Mouse (Mus musculus): ENCODE data around the gene Ubac2. TPM values are rescaled to one million over a fixed set of nuclear protein-coding genes. Genes with fewer than 3 reads are reported as not detected.
"Not testable (repeated sequence)": the region's sequence is repeated elsewhere in the genome, so short reads cannot be mapped to it uniquely, and the experiment has no call there.

Ubac2 gene
- polyA plus RNA-seq, 1 experiment from 2014 or later = 22.6 TPM

DNA sequence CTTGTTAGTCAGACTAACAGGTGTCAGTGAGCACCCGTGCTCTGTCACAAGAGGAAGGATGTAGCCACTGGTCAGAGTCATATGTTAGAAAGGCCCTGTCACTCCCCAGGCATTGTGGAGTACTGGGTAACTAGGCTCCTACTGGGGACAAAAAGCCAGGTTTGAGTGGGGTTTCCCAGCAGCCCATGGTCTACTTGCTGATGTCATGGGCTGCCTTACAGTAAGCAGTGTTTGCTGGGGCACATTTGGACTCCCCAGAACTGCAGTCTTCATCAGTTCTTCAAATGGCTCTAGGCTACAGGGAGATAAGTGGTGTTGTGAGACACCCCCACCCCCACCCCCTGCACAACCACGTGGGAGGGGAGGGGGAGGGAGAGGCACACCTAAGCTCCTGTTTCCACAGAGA is 179.5 kb downstream of the Ubac2 start:
- Histone ChIP-seq H3K4me2 (no peak overlapping the region), H3K27me3 (no peaks in the 10 kb centered on the region), H3K9me3 (replicated peaks) (no peaks in the 10 kb centered on the region), H3K4me3 (replicated peaks) (no peak overlapping the region), H3K36me3 (no peaks in the 10 kb centered on the region), H3K27ac (no peak overlapping the region), H3K4me1 (replicated peaks) (peaks cover 15% of the 10 kb centered on the region; the same call in 1 of the 2 replicates), H3K9ac (no peak overlapping the region)
- ATAC-seq (ENCODE audit: low read depth) (0 out of 2 replicates have a peak, but pooled peaks have one; percentile 24), DNase-seq (no peak)
- 16% methylated on average over 2 of the region's 2 CpGs for WGBS (ENCODE audit: insufficient replicate concordance)

DNA sequence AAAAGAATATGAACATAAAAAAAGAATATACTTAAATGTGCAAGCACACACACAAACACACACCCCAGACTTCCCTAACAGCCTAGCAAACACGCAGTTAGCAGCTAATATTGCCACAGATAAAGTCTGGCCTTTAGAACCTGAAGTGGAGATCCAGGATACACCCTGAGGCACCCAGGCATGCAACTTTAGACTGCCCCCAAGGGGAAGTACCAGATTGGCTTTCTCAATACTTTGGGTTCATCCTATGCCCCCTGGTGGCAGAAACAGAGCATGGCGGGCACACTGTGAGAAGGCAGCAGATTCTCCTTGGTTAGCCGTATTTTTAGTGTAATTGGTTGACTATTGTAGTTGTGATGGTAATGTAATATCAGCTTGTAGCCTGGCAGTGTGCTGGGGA is 182.2 kb downstream of the Ubac2 start:
- H3K36me3 ChIP-seq = no peaks in the 10 kb centered on the region
- peak; percentile 53 for ATAC-seq (ENCODE audit: low read depth)
- 5% methylated on average over 3 of the region's 3 CpGs for WGBS (ENCODE audit: insufficient replicate concordance)
- DNase-seq = peak; percentile 60
- H3K9me3 ChIP-seq (replicated peaks) = no peaks in the 10 kb centered on the region
- no peak overlapping the region for H3K9ac ChIP-seq
- peaks cover 15% of the 10 kb centered on the region; the same call in 1 of the 2 replicates for H3K4me1 ChIP-seq (replicated peaks)
- no peaks in the 10 kb centered on the region for H3K27me3 ChIP-seq
- H3K4me2 ChIP-seq = no peak overlapping the region
- H3K4me3 ChIP-seq (replicated peaks) = no peak overlapping the region
- no peak overlapping the region for H3K27ac ChIP-seq

DNA sequence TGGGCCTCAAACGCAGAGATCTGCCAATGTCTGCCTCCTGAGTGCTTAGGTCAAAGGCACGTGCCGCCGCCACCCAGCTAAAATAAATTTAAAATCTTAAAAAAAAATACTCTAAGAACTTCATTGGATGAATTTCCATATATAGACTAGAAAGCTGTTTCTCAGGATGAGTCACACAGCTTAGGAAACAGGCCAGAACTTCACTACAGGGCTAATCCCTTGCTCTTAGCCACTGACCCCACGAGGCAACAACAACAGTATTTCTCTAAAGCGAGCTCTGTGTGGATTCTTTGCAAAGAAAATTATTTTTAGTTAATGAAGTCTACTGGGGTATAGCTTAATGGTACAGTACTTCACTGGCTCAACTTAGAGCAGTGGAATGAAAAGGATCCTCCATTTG is 183.0 kb downstream of the Ubac2 start:
- 81% methylated on average over 6 of the region's 6 CpGs for WGBS (ENCODE audit: insufficient replicate concordance)
- H3K4me2 ChIP-seq = no peak overlapping the region
- ATAC-seq (ENCODE audit: low read depth) (no peak), DNase-seq (no peak)
- peaks cover 18% of the 10 kb centered on the region; the same call in 1 of the 2 replicates for H3K4me1 ChIP-seq (replicated peaks)
- no peak overlapping the region for H3K9ac ChIP-seq
- no peaks in the 10 kb centered on the region for H3K36me3 ChIP-seq
- no peak overlapping the region for H3K27ac ChIP-seq
- no peaks in the 10 kb centered on the region for H3K27me3 ChIP-seq
- no peak overlapping the region for H3K4me3 ChIP-seq (replicated peaks)
- H3K9me3 ChIP-seq (replicated peaks) = no peaks in the 10 kb centered on the region

DNA sequence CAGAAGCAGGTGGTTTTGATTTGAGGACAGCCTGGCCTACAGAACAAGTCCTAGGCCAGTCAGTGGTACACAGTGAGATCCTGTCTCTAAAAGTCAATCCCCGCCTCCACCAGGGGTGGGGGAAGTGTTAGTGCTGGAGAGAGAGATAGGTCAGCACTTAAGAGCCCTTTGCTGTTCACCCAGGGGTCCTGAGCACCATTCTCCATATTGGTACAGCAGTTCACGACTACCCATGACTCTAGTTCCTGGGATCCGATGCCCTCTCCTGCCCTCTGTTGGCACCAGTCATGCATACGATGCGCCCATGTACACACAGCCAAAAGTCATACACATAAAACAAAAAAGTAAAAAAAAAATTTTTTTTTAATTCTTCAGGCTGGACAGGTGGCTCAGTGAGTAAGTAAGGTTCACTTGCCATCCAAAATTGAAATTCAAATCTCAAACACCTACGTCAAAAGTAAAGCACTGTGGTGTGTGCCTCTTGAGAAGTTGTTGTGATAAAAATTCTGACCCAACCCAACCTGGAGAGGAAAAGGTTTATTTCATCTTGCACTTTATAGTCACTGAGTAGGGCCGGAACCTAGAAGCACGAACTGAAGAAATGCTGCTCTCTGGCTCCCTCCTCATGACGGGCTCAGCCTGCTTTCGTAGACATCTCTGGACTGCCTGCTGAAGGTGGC is 184.1 kb downstream of the Ubac2 start:
- Histone ChIP-seq H3K4me3 (replicated peaks) (no peak overlapping the region), H3K4me2 (no peak overlapping the region), H3K36me3 (no peaks in the 10 kb centered on the region), H3K4me1 (replicated peaks) (peaks cover 12% of the 10 kb centered on the region), H3K27me3 (no peaks in the 10 kb centered on the region), H3K9ac (no peak overlapping the region), H3K27ac (no peak overlapping the region), H3K9me3 (replicated peaks) (no peaks in the 10 kb centered on the region)
- DNase-seq = no peak
- no peak for ATAC-seq (ENCODE audit: low read depth)
- WGBS (ENCODE audit: insufficient replicate concordance) = 67% methylated on average over 10 of the region's 10 CpGs

DNA sequence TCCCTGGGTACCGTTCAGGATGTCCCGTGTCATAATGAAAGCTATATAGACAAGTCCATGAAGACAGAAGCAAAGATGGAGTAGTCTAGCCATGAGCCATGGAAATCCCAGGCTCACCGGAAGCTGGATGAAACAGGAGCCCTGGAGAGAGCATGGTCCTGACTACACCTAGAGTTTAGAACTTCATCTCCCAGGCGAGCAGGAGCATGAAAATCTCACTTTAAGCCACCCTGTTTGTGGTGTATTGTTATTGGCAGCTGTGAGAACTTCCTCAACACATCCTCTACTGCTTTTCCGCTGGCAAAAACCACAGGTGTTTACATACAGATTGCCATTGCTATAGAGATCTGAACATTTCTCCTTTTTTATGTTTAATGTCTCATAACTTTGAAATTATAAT is 185.2 kb downstream of the Ubac2 start:
- H3K27me3 ChIP-seq = no peaks in the 10 kb centered on the region
- H3K27ac ChIP-seq = no peak overlapping the region
- H3K36me3 ChIP-seq = no peaks in the 10 kb centered on the region
- no peak overlapping the region for H3K4me2 ChIP-seq
- peaks cover 12% of the 10 kb centered on the region for H3K4me1 ChIP-seq (replicated peaks)
- no peak for DNase-seq
- WGBS (ENCODE audit: insufficient replicate concordance) = 45% methylated on average over 5 of the region's 5 CpGs
- no peak for ATAC-seq (ENCODE audit: low read depth)
- H3K9me3 ChIP-seq (replicated peaks) = no peaks in the 10 kb centered on the region
- H3K4me3 ChIP-seq (replicated peaks) = no peak overlapping the region
- H3K9ac ChIP-seq = no peak overlapping the region

DNA sequence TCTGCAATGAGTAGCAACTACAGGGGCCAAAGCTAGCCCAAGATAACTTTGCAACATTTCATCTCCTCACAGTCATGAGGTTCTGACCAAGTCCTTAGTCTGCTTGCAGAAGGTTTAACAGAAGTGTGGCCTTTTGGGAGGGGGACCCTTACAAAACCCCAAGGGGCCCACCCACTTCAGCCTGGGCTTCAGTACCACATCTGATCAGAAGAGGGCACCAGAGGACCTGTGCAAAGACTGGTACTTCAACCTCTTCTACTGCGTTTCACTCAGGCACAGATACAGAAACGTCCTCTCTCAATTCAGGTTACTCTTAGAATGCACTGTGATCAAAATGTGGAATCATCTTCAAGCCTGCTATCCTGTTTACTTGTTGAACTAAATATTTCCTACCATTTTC is 186.1 kb downstream of the Ubac2 start:
- Histone ChIP-seq H3K9ac (no peak overlapping the region), H3K4me3 (replicated peaks) (no peak overlapping the region), H3K27ac (no peak overlapping the region), H3K36me3 (no peaks in the 10 kb centered on the region), H3K4me1 (replicated peaks) (peaks cover 16% of the 10 kb centered on the region), H3K9me3 (replicated peaks) (no peaks in the 10 kb centered on the region), H3K4me2 (no peak overlapping the region), H3K27me3 (no peaks in the 10 kb centered on the region)
- 8% methylated on average over 2 of the region's 2 CpGs for WGBS (ENCODE audit: insufficient replicate concordance)
- DNase-seq = peak; percentile 17
- ATAC-seq (ENCODE audit: low read depth) = no peak

DNA sequence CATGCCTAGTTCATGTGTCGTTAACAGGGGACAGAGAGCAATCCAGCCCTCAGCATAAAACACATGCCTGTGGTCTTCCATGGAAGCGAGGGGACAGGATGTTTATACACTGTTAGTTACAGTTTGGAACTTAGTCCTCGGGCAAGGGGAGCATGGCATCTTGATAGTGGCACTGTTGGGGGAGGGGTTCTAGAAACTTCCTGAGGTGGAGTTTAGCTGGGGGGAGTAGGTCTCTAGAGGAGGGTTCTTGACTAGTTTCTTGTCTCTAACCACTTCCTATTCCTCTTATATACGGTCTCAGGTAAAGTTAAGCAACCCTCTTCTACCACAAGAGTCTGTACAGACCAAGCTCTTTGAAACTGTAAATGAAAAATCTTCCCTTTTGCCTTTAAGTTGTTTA is 187.8 kb downstream of the Ubac2 start:
- no peaks in the 10 kb centered on the region for H3K27me3 ChIP-seq
- no peak overlapping the region for H3K4me2 ChIP-seq
- H3K27ac ChIP-seq = no peak overlapping the region
- DNase-seq (no peak), ATAC-seq (ENCODE audit: low read depth) (no peak)
- H3K9me3 ChIP-seq (replicated peaks) = no peaks in the 10 kb centered on the region
- 32% methylated on average over 4 of the region's 4 CpGs for WGBS (ENCODE audit: insufficient replicate concordance)
- H3K4me1 ChIP-seq (replicated peaks) = peaks cover 13% of the 10 kb centered on the region
- H3K36me3 ChIP-seq = no peaks in the 10 kb centered on the region
- H3K9ac ChIP-seq = no peak overlapping the region
- no peak overlapping the region for H3K4me3 ChIP-seq (replicated peaks)

DNA sequence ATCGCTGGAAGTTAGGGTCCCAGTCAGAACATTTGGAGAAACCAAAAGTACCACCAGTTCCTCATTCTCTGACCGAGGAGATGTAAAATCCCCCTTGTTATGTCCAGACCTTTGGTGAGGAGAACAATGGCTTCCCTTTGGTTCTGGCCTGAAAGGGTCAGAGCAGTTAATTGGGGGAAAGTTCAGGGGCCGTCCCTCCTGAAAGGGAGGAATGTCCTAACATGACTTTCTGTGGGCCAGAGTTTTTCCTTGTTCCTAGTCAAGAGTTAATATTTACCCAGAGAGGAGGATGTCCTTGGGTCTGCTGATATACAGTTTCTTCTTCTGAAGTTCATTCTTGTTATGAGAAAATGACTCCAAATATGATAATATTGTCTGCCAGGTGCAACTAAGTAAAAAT is 189.6 kb downstream of the Ubac2 start:
- not testable (repeated sequence) for DNase-seq
- 42% methylated on average over 3 of the region's 3 CpGs for WGBS (ENCODE audit: insufficient replicate concordance)

DNA sequence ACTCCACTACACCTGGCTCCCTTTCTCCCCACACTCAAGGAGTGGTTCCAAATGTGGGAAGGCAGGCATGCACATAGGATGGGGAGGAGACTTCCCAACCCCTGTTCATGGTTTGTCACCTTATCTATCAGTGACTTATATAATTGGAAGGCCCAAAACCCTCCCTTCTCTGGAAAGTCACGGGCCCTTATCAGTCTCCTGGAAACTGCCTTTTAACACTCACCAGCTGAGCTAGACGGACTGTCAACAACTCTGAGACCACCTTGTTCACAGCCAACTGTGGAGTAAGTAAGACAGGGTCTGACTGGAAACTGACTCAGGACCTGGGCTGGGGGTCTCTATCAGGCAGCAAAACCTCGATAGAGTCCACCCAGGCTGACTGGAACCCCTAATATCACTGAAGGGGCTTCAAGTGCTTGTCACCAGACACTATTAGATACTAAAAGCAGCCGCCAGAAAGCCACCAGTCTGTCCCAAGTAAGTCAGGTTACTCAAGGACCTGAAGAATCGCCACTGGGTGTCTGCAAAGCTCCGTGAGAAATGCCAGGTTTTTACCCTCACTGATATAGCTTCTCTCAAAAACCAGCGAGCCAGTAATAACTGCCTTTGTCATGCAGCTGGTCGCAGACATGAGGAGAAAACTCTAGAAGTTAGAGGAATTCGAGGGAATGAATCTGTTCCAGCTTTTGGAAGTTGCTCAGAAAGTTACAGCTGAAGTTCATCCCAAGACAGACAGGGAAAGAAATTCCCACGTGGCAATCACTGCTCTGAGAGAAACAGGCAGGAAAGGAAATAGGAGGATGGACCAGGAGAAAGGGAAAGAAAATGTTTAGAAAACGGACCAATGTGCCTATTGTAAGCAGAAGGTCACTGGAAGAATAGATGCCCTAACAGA is 190.6 kb downstream of the Ubac2 start:
- H3K9ac ChIP-seq = no peak overlapping the region
- no peak overlapping the region for H3K27ac ChIP-seq
- H3K4me1 ChIP-seq (replicated peaks) = peaks cover 13% of the 10 kb centered on the region
- 43% methylated on average over 11 of the region's 11 CpGs for WGBS (ENCODE audit: insufficient replicate concordance)
- no peaks in the 10 kb centered on the region for H3K27me3 ChIP-seq
- ATAC-seq (ENCODE audit: low read depth) (0 out of 2 replicates have a peak, but pooled peaks have one; percentile 22), DNase-seq (no peak)
- H3K36me3 ChIP-seq = no peaks in the 10 kb centered on the region
- no peaks in the 10 kb centered on the region for H3K9me3 ChIP-seq (replicated peaks)
- H3K4me2 ChIP-seq = no peak overlapping the region
- H3K4me3 ChIP-seq (replicated peaks) = no peak overlapping the region

More for the DNA sequence above, 189.6 kb downstream of the Ubac2 start:
- peaks cover 13% of the 10 kb centered on the region for H3K4me1 ChIP-seq (replicated peaks)
- H3K36me3 ChIP-seq; H3K27me3 ChIP-seq; H3K4me3 ChIP-seq (replicated peaks); H3K27ac ChIP-seq; H3K9ac ChIP-seq; H3K9me3 ChIP-seq (replicated peaks); H3K4me2 ChIP-seq; ATAC-seq (ENCODE audit: low read depth): not testable (repeated sequence)

DNA sequence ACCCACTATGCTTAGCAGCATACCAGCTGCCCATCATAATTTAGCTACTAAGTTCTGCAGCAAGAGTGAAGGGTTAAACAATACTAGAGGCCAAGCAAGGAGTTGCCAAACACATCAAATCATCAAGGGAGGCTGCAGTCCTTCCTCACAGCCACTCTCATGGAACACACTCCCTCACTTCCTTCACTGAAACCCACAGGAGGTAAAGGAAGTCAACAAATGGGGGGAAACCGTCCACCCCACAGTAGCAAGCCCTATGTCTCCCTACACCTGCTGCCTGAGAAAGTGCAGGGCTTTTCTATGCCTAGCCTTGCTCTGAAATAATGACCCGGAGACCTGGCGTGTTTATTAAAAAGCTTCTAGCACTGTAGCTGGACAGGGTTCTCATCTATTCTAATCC is 191.5 kb downstream of the Ubac2 start:
- Histone ChIP-seq H3K27me3 (no peaks in the 10 kb centered on the region), H3K4me1 (replicated peaks) (peaks cover 13% of the 10 kb centered on the region), H3K9me3 (replicated peaks) (no peaks in the 10 kb centered on the region), H3K27ac (no peak overlapping the region), H3K36me3 (no peaks in the 10 kb centered on the region), H3K9ac (no peak overlapping the region), H3K4me3 (replicated peaks) (no peak overlapping the region), H3K4me2 (no peak overlapping the region)
- 55% methylated on average over 3 of the region's 3 CpGs for whole genome bisulfite sequencing (ENCODE audit: insufficient replicate concordance)
- DNase-seq (no peak), ATAC-seq (ENCODE audit: low read depth) (no peak)
